Mouse (Mus musculus) thymus, postnatal 4 days (tissue): ENCODE data around the gene Capn9.

Experiments used
- DNase-seq: peaks from one replicate; pipeline ENCODE4 v3.0.0; 2021

Capn9 gene

DNA sequence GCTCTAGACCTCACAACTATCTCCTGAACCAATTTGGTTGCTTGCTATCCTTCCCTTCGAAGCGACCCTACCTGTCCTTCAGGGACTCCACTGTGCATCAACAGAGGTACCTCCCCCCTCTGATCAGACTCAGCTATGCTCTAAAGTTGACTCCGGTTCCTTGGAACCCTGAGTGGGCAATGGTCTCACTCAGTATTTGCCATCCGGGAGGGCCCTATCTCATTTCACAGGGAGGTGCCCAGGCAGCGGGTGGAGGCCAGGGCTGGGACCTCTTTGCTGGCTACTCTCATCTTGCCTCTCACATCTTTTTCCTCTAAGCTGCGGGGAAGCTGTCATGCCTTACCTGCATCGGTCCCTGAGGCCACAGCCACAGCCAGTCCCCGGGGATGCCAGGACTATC is at the start of gene Capn9:
Capn9 (plus strand) TSS at position 301 of the 400 bp plus-strand sequence.
- no peak for DNase-seq

DNA sequence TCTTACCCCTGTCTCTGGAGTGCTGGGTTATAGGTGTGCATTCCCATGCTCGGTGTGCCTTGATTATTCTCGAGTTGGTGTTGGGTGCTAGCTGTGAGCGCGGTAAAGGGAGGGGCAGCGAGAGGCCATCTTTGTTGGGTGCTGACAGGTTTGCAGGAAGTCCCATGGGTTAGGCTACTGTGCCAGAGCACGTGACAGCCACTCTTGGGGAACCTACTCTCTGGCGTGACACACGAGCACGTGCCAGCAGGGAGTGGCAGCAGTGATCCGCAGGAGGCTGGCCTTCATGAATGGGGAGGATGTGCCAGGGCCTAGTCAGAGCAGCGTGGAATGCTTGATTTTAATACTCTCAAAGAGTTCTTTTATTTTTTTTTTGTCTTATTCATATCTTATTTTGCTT is 49.6 kb upstream of the Capn9 start:
- no peak for DNase-seq

DNA sequence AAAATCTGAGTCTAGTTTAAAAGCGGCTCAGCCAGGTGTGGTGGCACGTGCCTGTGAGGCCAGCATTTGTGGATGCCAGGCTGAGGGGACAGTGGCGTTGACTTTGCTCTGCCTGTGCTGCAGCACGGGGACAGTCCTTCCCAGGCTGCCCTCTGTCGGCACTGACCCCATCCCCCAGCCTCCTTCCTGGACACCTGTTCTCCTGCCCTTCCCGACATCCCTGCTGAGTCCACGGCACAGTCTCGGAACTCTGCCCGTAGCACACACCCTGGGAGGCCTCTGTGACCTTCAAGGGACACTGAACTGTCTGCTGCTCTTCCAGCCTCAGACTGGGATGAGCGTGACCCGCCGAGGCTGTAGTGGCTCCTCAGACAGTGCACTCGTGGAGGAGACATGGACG is 45.8 kb upstream of the Capn9 start:
- no peak for DNase-seq

DNA sequence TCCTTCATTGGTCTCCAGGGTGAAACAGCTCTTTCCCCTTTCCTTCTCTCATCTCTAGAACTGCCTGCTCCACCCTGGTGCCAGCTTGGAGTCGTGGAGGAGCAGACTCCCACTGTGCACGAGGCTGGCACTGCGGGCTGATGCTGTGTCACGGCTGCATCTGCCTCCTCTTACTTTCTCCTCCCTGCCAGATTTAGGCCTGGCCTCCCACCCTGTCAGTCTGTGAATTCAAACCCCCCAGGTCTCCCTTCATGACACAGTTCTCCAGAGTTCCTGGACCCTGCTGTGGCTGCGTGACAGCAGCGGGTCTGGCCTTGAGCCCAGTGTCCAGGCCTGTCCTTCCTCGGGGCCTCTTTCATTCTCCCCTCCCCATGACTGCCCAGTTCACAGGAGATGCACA is 45.4 kb upstream of the Capn9 start:
- DNase-seq: no peak

DNA sequence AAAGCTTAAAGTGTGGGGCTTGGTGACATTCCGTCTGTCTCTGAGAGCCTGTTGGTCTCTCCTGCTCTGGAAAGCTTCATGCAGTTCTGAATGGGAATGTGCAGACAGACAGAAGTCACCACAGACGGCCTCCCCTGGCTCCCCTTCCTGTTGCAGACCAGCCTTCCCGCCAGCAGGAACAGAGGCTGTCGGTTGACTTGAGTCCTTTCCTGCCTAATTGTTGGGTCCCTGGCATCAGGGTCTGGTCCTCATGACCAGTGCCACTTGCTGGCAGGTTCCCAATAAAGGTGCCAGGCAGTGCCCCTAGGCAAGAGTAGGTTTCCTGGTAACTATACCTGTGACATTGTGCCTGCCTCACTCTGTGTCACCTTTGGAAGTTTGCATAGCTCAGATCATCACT is 44.9 kb upstream of the Capn9 start:
- DNase-seq: no peak

DNA sequence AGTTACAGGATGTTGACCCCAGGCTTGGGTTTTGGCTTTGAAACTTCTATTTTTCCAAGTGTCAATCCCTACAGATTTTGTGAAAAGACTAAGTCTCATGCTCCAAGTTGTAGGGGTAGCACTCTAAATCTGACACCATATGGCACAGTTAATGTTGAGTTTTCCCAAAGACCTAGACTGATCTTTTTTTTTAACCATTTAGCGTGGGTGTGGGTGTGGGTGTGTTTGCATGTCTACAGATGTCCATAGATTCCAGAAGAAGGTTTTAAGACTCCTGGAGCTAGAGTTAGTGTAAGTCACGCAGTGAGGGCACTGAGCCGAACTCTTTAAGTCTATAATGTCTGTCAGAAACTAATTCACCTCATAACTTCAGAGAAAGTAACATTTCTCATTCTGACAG is 43.3 kb upstream of the Capn9 start:
- DNase-seq: no peak

DNA sequence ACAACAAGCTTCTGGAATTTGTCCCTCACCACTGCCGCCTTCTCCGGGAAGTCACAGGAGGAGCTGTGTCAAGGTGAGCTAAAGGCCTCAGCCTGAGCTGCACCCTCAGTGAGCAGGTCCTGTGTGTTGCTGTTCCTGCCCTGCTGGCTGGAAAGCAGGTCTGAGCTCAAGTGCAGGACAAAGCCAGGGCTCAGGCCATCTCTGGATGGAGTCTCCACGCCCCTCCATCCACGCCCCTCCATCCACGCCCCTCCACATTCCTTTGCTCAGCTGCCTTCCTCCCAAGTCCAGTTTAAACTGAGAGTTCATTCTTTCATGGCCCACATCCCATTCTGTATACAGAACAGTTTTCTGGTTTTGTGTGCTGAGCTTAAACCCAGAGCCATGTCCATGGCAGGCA is 40.5 kb upstream of the Capn9 start:
- no peak for DNase-seq

DNA sequence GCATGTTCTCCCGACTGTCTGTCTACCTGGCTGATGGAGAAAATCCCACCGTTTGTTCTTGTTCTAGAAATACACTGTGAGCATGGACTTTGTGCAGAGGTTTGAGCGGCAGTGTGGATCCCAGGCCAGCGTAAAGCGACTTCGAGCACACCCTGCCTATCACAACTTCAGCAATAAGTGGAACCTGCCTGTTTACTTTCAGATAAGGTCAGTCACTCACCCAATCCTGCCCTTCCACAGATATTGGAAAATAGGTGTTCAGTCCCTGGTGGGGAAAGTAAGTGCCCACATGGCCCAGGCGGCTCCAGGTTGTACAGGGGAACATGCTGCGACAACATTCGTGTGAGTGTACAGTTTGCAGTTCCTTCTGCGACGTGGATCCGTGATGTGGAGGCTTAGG is 35.0 kb upstream of the Capn9 start:
- DNase-seq: no peak

DNA sequence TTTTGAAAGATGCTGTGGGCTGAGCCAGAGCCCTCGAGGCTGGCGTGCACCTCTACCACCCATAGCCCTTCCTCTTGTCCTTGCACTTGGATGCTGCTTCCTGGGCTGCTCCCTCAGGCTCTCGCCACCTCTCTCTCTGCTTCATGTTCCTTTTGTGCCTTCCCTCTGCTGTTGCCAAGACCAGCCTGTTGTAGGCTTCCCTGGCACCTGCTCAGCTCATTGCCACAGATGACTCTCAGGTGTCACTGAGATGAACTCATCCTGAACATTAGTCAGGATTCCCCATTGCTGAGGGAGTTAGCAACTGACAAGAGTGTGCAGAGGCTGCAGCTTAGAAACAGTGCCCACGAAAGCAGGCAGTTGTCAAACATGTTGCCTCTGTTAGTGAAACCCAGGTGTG is 33.9 kb upstream of the Capn9 start:
- no peak for DNase-seq

DNA sequence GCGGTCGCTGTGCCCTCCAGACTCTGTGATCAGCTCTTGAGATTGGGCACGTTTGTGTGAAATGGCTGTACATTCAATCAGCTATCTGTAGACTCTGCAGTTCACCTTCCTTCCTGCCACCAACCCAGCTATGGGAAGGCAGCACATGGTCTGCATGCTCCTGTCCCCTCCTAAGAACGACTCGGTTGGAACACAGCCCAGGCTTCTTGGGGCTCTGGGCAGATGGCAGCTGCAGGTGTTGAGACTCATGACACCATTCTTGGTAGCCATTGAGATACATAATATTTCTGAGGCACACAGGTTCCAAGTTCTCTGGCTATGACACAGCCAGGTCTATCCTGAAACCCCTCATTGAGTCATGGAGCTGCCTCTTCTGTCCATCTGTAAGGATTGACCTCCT is 32.6 kb upstream of the Capn9 start:
- DNase-seq: no peak

DNA sequence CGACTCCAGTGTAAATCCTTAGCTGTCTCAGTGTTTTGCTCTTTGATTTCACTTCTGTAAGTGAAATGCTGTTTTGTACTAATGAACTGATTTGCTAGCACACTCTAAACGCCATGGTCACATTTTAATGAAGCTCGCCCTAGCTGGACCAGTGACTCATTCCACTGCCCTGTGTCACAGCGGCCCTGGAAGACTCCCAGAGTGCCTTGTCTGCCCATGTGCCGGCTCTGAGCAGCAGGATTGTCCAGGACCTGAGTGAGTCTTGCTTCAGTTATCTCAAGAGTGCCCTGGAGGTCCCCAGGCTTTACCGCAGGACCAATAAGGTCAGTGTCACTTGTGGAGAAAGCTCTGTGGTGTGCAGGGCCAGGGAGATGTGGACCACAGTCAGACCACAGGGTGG is 29.5 kb upstream of the Capn9 start:
- no peak for DNase-seq

DNA sequence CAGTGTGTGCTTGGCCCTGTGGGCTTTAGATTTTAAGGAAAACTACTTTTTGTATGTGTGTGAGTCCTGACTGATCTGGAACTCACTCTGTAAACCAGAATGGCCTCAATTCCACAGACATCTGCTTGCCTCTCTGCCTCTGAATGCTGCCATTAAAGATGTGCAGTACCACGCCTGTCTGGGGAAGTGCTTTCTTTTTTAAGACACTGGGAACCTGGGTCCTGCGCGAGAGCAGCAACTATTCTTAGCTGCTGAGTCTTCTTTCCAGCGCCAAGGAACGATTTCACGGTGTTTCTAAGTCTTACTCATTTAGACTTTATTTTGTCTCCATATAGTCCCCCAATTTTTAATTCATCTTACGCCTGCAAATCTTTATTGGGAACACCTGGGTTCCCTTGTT is 29.1 kb upstream of the Capn9 start:
- DNase-seq: no peak

DNA sequence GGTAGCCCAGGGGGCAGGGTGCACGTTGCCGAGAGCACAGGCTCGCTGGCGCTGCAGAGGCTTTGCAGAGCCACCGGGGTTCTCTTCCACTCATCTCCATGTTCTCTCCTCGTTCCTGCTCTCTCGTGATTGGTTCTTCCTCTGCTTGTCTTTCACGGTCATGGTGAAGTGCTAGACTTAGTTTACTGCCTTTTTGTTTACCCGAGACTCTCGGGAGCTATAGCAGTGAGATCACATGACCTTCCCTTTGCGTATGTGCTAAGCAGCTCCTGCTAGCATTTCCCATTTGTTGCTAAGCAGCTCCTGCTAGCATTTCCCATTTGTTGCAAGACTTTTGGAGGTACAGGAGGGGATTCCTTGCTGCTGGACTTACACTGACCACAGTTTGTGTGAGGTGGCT is 28.6 kb upstream of the Capn9 start:
- no peak for DNase-seq

DNA sequence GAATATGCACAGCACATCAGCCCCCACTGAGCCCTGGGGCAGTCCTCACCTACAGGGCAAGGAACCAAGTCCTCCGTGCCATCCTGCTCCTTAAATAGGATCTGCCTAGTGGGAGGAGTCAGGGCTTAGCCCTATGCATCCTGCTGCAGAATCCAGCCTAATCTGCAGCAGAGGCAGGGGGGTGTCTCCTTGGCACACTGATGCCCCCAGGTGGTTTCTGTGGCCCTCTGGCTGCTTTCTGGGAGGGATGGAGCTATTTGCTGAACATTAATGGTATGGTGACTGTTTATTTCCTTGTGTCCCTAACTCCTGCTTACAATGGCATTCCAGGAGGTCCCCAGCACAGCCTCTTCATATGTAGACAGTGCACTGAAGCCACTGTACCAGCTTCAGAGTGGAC is 27.7 kb upstream of the Capn9 start:
- peak; percentile 18 for DNase-seq

DNA sequence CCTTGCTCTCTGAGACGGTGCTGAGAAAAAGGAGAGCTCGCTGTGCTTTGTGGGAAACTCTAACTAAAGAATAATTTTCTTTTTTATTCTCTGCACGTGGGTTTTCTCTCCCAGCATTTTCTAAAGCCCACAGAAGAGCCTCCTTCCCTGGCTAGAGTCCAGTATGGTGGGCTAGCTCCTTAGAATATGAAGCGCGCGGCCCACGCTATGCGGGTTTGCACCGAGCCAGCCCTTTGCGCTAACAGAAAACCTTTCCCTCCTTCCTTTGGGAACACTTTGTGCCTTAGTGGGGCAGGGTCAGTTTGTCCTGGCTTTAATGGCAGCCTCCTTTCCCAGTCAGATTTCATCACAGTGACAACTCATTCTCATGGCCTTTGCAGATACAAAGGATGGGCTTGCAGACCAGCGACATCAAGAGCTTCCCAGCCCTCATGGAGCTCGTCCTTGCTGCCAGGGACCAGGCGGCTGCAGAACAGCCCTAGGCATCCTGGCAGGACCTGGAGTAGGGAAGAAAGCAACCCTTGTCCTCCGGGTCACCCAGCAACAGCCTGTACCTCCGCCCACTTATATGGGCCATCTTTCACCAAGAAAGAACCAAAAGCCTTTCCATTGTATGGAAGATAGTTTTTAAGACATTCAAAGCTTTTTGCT is 24.8 kb upstream of the Capn9 start:
- DNase-seq: no peak

DNA sequence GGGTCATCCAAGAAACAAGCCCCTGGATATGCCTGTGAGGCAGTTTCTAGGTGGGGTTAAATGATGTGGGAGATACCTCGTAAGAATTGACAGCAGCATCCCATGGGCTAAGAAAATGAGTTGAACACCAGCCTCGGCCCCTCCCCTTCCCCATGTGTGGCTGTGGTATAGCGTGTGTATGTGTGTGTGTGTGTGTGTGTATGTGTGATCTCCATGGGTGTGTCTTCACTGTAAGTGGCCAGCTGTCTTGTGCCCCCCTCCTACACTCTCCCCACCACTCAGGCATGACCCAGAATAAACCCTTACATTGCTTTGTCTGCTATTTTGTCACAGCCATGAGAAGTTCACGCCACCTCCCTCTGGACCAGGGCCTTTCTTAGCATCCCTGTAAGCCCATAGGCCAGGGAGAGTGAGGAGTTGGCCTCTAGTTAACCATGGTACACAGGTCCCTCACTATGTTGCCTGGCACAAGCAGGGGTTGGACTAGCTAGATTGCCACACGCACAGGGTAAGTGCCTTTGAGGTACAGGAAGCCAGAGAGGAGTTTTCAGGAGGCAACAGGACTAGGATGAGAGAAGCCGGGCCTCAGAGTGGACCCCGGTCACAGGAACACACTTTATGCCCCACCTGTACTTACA is 20.7 kb upstream of the Capn9 start:
- DNase-seq: no peak

DNA sequence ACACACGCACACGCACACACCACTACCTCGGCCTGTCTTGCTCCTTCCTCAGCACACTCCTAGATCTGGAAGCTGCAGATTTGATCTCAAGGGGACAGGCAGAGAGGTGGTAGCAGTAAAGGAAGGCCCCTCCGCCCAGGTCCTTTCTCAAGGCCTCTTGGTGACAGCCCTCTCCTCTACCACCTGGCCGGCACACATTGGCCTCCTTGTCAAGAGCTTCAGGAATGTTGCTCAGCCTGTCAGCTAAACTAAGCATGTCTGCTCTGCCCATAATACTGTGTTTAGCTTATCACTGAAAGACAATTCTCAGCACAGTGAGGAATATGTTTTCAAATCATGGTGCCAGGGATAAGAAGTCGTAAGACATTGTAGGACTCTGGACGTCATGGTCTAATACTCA is 19.7 kb upstream of the Capn9 start:
- DNase-seq: no peak

DNA sequence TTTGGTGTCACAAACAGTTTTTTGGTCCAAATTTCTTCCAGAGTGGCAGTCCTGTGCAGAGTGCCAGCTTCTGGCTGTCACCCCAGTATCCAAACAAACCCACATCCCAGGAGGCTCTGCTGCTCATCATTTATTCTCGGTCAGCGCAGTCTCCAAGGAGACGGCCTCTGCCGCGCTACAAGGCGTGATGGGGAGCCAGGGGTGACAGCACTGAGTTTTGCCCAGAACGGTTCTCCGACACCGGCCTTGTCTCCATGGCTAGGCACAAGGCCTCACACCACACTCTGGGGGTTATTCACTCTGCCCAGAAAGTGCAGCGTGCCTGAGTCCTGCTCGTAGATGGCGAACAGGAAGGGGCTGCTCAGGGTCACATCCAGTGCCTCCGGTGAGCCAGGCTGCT is 19.3 kb upstream of the Capn9 start:
- DNase-seq: no peak

DNA sequence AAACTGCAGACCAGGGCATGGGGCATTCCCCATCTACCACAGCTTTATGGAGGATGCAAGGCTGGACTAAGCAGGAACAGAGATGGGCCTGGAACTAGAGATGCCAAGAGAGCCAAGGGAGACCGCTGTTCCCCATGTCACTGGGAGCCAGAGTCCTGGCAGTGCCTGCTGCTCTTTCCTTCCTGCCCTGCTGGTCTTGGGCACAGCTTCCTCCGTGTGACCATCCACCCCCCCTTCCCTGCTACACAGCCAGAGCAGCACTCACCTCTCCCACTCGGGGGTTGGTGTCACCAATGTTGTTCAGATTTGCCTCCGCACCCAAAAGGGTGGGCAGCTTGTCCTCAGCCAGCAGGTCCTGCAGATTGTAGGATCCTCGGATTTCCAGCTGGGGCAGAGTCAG is 18.4 kb upstream of the Capn9 start:
- no peak for DNase-seq

DNA sequence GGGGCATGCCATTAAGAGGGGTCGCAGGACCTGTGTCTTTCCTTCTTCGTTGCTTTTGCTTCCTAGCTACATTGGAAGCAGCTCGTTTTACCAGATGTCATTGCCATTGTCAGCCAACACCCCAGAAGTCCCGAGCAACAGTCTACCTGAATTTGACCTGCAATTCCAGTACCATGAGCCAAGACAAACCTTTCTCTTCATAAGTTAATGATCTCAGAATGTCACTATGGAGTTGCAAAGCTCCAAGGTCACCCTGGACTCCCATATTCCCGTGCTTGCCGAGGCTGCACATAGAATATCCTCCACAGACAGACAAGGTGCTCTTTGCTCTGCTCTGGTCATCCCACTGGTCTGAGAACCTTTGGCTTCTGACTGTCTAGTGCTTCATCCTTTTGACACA is 8.8 kb upstream of the Capn9 start:
- DNase-seq: no peak

DNA sequence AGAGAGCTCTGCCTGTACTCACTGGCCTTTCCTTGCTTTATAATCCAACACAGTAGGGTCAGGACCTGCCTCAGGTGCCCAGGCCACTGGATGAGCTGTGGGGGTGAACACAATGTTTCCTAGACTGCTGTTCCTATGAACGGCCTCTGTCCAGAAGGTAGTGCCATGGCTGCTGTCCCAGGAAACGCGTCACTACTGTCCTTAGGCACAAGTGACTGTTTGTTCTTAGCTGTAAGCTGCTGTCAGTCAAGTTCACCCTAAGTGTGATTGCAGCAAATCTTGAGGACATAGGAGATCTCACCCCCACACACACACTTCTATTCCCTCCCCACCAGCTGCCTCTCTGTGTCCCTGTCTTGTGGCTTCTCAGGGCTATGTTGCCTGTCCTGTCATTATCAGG is 8.3 kb upstream of the Capn9 start:
- DNase-seq: no peak

DNA sequence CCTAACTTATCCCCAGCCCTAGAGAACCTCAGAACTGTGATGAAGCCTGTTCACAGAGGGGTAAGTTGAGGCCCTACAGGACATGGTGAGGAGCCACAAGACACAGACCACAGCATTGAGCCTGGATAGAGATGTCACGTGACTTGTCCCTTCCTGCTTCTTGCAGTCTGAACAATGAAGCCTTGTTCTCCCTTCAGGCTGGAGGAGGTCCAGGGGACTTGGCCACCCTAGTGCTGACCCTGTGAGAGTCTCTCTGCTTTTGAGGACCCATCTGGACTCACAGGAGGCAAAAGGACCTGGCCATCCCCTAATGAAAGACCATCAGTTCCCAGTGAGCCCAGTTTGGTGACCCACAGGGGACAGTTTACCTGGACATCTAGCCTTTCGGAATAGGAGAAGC is 6.8 kb upstream of the Capn9 start:
- no peak for DNase-seq

DNA sequence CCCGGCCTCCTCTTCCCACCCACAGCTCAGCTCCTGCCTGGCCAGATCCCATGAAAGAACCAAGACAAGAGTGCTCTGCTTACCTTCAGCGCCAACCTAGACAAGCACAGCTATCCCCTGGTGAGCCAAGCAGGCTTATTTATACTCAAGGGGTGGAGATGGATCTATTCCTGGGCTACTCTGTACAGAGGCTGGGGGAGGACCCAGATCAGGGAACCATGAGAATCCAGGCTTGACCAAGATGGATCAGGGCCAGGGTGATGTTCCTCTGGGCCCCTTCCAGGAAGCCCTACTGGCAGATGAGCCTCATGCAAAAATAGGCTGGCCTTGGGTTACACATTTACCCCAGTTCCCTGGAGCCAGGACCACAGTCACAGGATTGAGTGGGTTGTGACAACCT is 6.3 kb upstream of the Capn9 start, which contains the start of gene Agt:
Agt (minus strand) TSS at position 114 of the 400 bp plus-strand sequence.
- DNase-seq: no peak

DNA sequence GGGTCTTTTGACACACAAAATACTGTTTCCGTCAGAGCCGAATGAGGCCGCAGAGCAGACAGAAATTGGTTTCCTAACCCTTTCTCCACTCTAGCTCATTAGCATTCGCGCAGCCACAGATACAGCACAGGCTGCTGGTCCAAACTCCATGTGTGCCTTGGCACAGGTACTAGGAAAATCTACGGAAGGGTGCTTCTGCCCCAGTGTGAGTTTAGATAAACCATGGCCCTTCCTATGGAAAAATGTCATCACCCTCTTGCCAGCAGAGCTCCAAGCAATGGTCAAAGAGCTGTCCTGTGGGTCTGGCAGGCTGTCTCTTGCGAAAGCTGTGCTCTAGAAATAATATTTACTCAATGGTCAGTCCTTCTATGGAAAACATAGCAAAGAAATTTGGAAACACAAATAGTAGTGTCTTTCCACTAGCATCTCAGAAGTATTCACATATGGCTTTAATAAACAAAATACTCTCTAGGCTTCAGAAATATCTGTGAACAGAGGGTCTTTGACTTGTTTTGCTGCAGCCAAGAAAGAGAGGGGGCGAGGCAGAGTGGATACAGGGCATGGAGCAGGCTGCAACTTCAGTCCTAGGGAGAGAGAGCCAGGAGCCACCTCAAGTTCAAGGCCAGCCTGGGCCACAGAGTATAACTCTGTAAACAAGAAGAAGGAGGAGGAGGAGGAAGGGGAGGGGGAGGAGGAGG is 4.0 kb upstream of the Capn9 start:
- no peak for DNase-seq

DNA sequence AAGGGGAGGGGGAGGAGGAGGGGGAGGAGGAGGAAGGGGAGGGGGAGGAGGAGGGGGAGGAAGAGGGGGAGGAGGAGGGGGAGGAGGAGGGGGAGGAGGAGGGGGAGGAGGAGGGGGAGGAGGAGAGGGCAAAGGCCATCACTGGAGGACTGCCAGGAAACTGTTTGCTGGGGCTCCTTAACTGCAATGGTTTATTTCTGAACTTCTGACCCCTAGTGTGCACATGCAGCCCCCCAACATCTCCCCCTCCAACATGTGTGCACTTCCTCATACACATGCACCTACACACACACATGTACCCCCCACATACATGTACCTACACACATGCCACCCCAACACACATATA is 3.5 kb upstream of the Capn9 start:
- no peak for DNase-seq
